Mouse (Mus musculus) lung, embryonic 16.5 days (tissue): Measurements from ENCODE around the gene Fam173a. TPM values are rescaled to one million over a fixed set of nuclear protein-coding genes. Genes with fewer than 3 reads are reported as not detected.
A peak's percentile ranks its signal among the peaks of the same experiment; 100 is the strongest.

ENCODE experiments used
- ATAC-seq: fragments of 200-750 bp; cut with Nextera tagmentation; 2 replicates; pipeline ENCODE4 v1.8.0; 2017; ENCODE audit warnings: low read depth, mild to moderate bottlenecking, moderate library complexity
- H3K27ac ChIP-seq: fragments of 300-500 bp; sonication (generic); 2 replicates; pipeline ENCODE4 v1.5.1; 2014; ENCODE audit warnings: mild to moderate bottlenecking, control low read depth, low read length
- H3K27me3 ChIP-seq: fragments of 300-500 bp; sonication (generic); 2 replicates; pipeline ENCODE4 v1.6.1; 2014; ENCODE audit warnings: low read depth, low read length, mixed read lengths; ENCODE audit not compliant: control insufficient read depth, insufficient read depth
- H3K36me3 ChIP-seq: fragments of 300-500 bp; sonication (generic); 2 replicates; pipeline ENCODE4 v1.6.1; 2014; ENCODE audit warnings: low read length; ENCODE audit not compliant: control insufficient read depth, insufficient read depth
- H3K4me1 ChIP-seq: fragments of 300-500 bp; sonication (generic); replicated peaks from 2 replicates; pipeline ENCODE4 v1.6.1; 2014; ENCODE audit warnings: low read length, mixed read lengths; ENCODE audit not compliant: control insufficient read depth, insufficient read depth
- H3K4me2 ChIP-seq: fragments of 300-500 bp; sonication (generic); 2 replicates; pipeline ENCODE4 v1.6.1; 2014; ENCODE audit warnings: low read depth, low read length, control low read depth
- H3K4me3 ChIP-seq: fragments of 300-500 bp; sonication (generic); 2 replicates; pipeline ENCODE4 v1.5.1; 2014; ENCODE audit warnings: mild to moderate bottlenecking, low read length, control low read depth
- H3K9ac ChIP-seq: fragments of 300-500 bp; sonication (generic); 2 replicates; pipeline ENCODE4 v1.6.1; 2014; ENCODE audit warnings: low read length, control low read depth
- H3K9me3 ChIP-seq: fragments of 300-500 bp; sonication (generic); 2 replicates; pipeline ENCODE4 v1.6.1; 2016; ENCODE audit warnings: low read length; ENCODE audit not compliant: control insufficient read depth
- WGBS: fragments of 180-500 bp; shearing (Covaris S2); extraction: QIAGEN DNeasy Blood & Tissue Kit; methylation state at CpG from one replicate; pipeline ENCODE4 v1.1.7; 2014; 5-methylcytosine and 5-hydroxymethylcytosine counted together
- polyA plus RNA-seq: library from polyadenylated mRNA; unstranded; fragments of >200 nt; fragmentation: Nextera tagmentation; extraction: Ambion mirVana; gene quantifications from 2 replicates; pipeline ENCODE4 v1.2.1, GENCODE M21; 2015

The Fam173a gene
- polyA plus RNA-seq, 1 experiment from 2014 or later = 115 TPM

DNA sequence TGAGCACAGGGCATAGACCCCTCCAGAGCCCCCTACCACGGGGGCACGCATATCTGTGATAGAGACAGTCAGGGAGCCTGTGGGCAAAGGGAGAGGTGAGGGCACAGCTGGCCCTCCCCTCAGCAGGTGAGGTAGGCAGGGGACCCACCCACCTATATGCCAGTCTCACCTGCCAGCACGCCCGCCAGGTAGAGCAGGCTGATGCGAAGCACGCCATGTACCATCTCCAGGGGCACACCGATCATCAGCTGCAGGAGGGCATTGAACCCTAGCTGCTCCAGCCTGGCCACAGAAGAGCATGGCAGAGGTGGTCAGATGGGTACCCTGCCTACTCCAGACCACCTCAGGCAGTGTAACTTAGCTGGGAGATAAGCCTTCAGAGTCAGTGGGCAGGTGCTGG is 42.6 kb upstream of the Fam173a start:
- Histone ChIP-seq H3K27ac (no peak overlapping the region), H3K9me3 (no peaks in the 10 kb centered on the region), H3K36me3 (peaks cover 28% of the 10 kb centered on the region), H3K4me2 (no peak overlapping the region), H3K4me1 (peaks cover 52% of the 10 kb centered on the region), H3K9ac (no peak overlapping the region), H3K4me3 (no peak overlapping the region), H3K27me3 (no peaks in the 10 kb centered on the region)
- WGBS = 88% methylated on average over 7 of the region's 7 CpGs
- no peak for ATAC-seq

GRCm38 (mm10) chr17:25834595-25835222 is 42.0 kb upstream of the Fam173a start:
- peaks cover 56% of the 10 kb centered on the region for H3K4me1 ChIP-seq
- WGBS = 76% methylated on average over 12 of the region's 12 CpGs
- H3K27ac ChIP-seq = 0 out of 2 replicates have a peak overlapping the region, but pooled peaks have one; percentile 24
- peak overlapping the region; percentile 85 for H3K4me3 ChIP-seq
- no peaks in the 10 kb centered on the region for H3K27me3 ChIP-seq
- H3K9me3 ChIP-seq = no peaks in the 10 kb centered on the region
- H3K36me3 ChIP-seq = peaks cover 24% of the 10 kb centered on the region
- H3K4me2 ChIP-seq = peak overlapping the region; percentile 80
- ATAC-seq = no peak
- peak overlapping the region; percentile 85 for H3K9ac ChIP-seq

- ATAC-seq = no peak
Measured at GRCm38 (mm10) chr17:25833961-25834594, 41.4 kb upstream of the Fam173a start.

DNA sequence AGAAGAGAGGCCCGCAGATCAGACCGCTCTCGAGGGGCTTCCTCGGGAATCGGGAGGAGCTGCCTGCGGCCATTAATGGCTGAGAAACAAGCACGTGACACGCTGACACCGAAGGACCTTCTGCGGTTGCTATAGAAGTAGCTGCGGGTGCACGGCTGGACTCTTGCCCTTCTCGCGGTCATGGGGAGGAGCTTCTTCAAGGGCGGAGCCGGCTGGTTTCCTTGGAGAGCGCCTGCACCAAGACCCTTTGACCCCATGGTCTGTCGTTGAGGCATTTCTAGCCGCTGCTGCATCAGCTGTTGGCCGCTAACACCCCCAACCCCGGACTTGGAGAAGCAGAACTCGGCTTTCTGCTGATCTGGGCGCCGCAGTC is 40.6 kb upstream of the Fam173a start, which contains the start of gene Stub1:
Gene Stub1, minus strand, starts transcription at position 114 of the 373 bp plus-strand sequence.
- peaks cover 62% of the 10 kb centered on the region for H3K4me1 ChIP-seq
- H3K9ac ChIP-seq = peak within 1 kb of the TSS; percentile 90
- H3K4me3 ChIP-seq = peak within 1 kb of the TSS; percentile 85
- peak; percentile 75 for ATAC-seq
- H3K9me3 ChIP-seq = no peaks in the 10 kb centered on the region
- peak within 1 kb of the TSS; percentile 93 for H3K27ac ChIP-seq
- peak within 1 kb of the TSS; percentile 91 for H3K4me2 ChIP-seq
- WGBS = under 1% methylated on average over 24 of the region's 24 CpGs
- peaks cover 16% of the 10 kb centered on the region for H3K36me3 ChIP-seq
- no peaks in the 10 kb centered on the region for H3K27me3 ChIP-seq

More at GRCm38 (mm10) chr17:25833961-25834594, 41.4 kb upstream of the Fam173a start:
- Histone ChIP-seq H3K27me3 (no peaks in the 10 kb centered on the region), H3K9ac (peak overlapping the region; percentile 85), H3K4me1 (peaks cover 59% of the 10 kb centered on the region), H3K9me3 (no peaks in the 10 kb centered on the region), H3K27ac (peak overlapping the region; percentile 93), H3K36me3 (peaks cover 18% of the 10 kb centered on the region), H3K4me3 (peak overlapping the region; percentile 85), H3K4me2 (peak overlapping the region; percentile 80)
- 10% methylated on average over 6 of the region's 6 CpGs for WGBS

- Histone ChIP-seq H3K4me1 (peaks cover 64% of the 10 kb centered on the region), H3K36me3 (peaks cover 14% of the 10 kb centered on the region)
Measured at GRCm38 (mm10) chr17:25832436-25833290, 40.0 kb upstream of the Fam173a start.

DNA sequence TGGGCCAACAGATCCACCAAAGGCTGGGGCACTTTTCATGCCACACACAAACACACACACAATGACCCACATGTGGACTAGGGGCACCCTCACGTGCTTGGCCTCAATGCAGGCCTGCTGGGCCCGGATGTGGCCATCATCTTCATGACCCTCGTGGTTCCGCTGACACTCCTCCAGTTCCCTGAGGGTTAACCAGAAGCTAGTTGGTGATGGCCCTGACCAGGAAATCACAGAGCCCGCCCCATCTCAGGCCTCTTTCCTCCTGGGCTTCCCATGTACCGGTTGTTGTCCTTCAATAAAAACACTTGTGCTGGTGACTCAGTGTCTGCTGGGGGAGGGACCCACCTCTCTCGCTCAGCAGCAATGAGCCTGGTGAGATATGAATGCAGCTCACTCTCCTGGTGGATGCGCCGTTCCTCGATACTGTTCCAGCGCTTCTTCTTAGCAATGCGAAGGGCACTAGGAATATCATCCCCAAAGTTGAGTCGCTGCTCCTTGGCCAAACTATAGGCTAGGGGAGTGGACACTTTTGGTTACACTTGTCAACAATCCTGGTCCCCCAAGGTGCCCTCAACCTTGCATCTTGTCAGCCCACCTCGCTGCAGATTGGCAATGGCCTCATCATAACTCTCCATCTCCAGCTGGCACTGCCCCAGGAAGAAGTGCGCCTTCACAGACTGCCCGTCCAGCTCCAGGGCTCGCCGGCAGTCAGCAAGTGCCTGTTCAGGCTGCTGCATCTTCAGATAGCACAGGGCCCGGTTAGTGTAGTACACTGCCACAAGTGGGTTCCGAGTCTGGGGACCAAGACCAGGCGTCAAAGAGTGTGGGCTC is 39.0 kb upstream of the Fam173a start:
- H3K27ac ChIP-seq = peak overlapping the region; percentile 89
- peaks cover 14% of the 10 kb centered on the region for H3K36me3 ChIP-seq
- peak overlapping the region; percentile 85 for H3K4me3 ChIP-seq
- H3K27me3 ChIP-seq = no peaks in the 10 kb centered on the region
- H3K4me1 ChIP-seq = peaks cover 57% of the 10 kb centered on the region
- H3K9ac ChIP-seq = peak overlapping the region; percentile 90
- WGBS = 46% methylated on average over 21 of the region's 21 CpGs
- H3K4me2 ChIP-seq = peak overlapping the region; percentile 91
- ATAC-seq = no peak
- H3K9me3 ChIP-seq = no peaks in the 10 kb centered on the region

More at GRCm38 (mm10) chr17:25832436-25833290, 40.0 kb upstream of the Fam173a start:
- peak overlapping the region; percentile 91 for H3K4me2 ChIP-seq
- H3K27ac ChIP-seq = peak overlapping the region; percentile 93
- WGBS = under 1% methylated on average over 75 of the region's 77 CpGs
- peak overlapping the region; percentile 85 for H3K4me3 ChIP-seq
- peak; percentile 93 for ATAC-seq
- H3K9ac ChIP-seq = peak overlapping the region; percentile 90
- no peaks in the 10 kb centered on the region for H3K27me3 ChIP-seq
- H3K9me3 ChIP-seq = no peaks in the 10 kb centered on the region

DNA sequence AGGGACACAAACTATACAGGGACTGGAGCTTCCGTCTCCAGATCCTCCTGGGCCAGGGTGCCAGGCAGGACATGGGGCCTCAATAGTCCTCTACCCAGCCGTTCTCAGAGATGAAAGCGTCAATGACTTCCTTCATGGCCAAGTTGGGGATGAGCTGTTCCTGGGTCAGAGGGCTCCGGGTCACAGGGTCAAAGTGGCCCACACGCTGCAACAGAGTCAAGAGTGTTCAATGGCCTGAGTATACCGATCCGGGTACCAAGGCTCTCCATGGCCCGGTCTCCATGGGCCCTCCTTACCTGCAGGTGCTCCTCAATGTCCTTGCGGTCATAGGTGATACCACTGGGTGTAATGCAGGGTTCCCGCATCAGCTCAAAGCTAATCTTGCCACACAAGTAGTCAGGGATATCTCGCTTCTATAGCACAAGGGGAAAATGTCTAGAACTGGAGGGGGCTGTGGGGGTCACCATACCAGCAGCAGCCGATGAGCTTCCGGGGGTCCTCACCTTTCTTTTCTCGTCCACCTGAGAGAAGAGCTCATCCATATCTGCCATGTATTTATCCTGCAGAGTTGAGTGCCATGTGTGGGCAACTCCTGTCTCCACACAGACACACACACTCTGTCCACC is 38.2 kb upstream of the Fam173a start:
- H3K4me3 ChIP-seq = peak overlapping the region; percentile 85; the same call in 1 of the 2 replicates
- H3K9ac ChIP-seq = no peak overlapping the region
- H3K9me3 ChIP-seq = no peaks in the 10 kb centered on the region
- H3K27ac ChIP-seq = no peak overlapping the region
- peaks cover 51% of the 10 kb centered on the region for H3K4me1 ChIP-seq
- ATAC-seq = no peak
- WGBS = 81% methylated on average over 14 of the region's 14 CpGs
- no peaks in the 10 kb centered on the region for H3K27me3 ChIP-seq
- H3K4me2 ChIP-seq = peak overlapping the region; percentile 91
- H3K36me3 ChIP-seq = peaks cover 14% of the 10 kb centered on the region

GRCm38 (mm10) chr17:25830200-25830753 is 37.6 kb upstream of the Fam173a start:
- H3K4me1 ChIP-seq = peaks cover 45% of the 10 kb centered on the region
- no peaks in the 10 kb centered on the region for H3K27me3 ChIP-seq
- no peaks in the 10 kb centered on the region for H3K9me3 ChIP-seq
- no peak overlapping the region for H3K4me2 ChIP-seq
- no peak for ATAC-seq
- 82% methylated on average over 4 of the region's 4 CpGs for WGBS
- H3K4me3 ChIP-seq = no peak overlapping the region
- no peak overlapping the region for H3K9ac ChIP-seq
- no peak overlapping the region for H3K27ac ChIP-seq
- peaks cover 14% of the 10 kb centered on the region for H3K36me3 ChIP-seq
